ENCODE assay signal across 25 mouse cellular contexts in the genomic region with DNA sequence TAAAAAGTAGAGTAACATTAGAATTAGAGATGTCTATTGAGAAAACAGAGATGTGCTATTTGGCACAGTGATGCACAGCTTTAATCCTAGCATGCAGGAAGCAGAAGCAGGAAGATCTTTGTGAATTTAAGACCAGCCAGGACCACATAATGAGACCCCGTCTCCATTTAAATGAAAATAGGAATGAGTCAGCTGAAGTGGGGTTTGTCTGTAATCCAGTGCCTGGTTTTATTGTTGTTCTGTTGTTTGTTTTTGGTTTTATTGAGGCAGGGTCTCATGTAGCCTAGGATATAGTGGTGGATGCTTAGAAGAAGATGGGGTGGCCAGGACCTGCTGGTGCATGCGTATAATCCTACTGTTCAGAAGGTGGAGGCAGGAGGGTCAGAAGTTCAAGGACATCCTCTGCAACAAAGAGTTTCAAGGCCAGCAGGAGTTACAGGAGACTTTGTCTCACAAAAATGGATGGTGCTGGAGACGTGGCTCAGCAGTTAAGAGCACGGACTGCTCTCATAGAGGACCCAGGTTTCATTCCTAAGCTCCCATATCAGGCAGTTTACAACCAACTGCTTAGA. TPM values are rescaled to one million over a fixed set of nuclear protein-coding genes. Genes with fewer than 3 reads are reported as not detected.
DNase-seq lines count a peak whose midpoint lies in the region; ATAC-seq lines count a peak whose summit lies in the region.
"Had no signal": no experiment of that assay in that cellular context is flagged by ENCODE, and none has a peak within 500 bp of the region (broad histone marks: within the 10 kb centered on the region; RNA-seq: fewer than 3 reads in every experiment).

No protein-coding gene starts in this region.

- no peaks in the 10 kb centered on the region for H3K4me1 ChIP-seq in forebrain, embryonic 10.5 days
- H3K4me1 ChIP-seq: embryonic facial prominence, embryonic 10.5 days; embryonic facial prominence, embryonic 12.5 days; forebrain, embryonic 12.5 days had no signal

- DNase-seq in adrenal gland, postnatal 14 days, result peak; percentile 7
- DNase-seq in adrenal gland, adult 2 months, result no peak
- DNase-seq in ES-CJ7 (ENCODE audit: low read depth, low spot score), result peak; percentile 79
- DNase-seq in R1 (ENCODE audit: low read depth, low spot score), result peak; percentile 95
- no peak for DNase-seq in heart, postnatal 36 days
- DNase-seq in forebrain, embryonic 10.5 days (ENCODE audit: extremely low spot score, low spot score), result no peak
- DNase-seq: adrenal gland, adult 8-10 months; adrenal gland, postnatal 25 days; B cell, adult 2 months; cerebellum, adult 11 months; cerebellum, adult 18-20 months; cerebellum, adult 8-10 months; cerebellum, adult 9-11 months; cerebellum, postnatal 14 days had no signal

- intact Hi-C loops in heart, postnatal 36 days (cut with DNase I), result no loop called here

- H3K9me3 ChIP-seq in forebrain, embryonic 10.5 days, result no peaks in the 10 kb centered on the region
- H3K9me3 ChIP-seq: embryonic facial prominence, embryonic 10.5 days; embryonic facial prominence, embryonic 12.5 days; forebrain, embryonic 12.5 days; G1E had no signal

- 88% methylated on average over 4 of the region's 4 CpGs for WGBS in forebrain, embryonic 10.5 days

- no peak for ATAC-seq in inflammation-experienced regulatory T-cells, adult 6 months
- ATAC-seq: activated CD4-positive, CD25-positive, alpha-beta regulatory T cell, adult 4 months; CD4-positive, CD25-positive, alpha-beta regulatory T cell, adult 4 months; forebrain, embryonic 14.5 days; forebrain, embryonic 16.5 days; Patski had no signal

- no peaks in the 10 kb centered on the region for H3K27me3 ChIP-seq in forebrain, embryonic 10.5 days (ENCODE audit: poor library complexity, severe bottlenecking)
- H3K27me3 ChIP-seq: CH12.LX; embryonic facial prominence, embryonic 12.5 days; forebrain, embryonic 12.5 days; Patski had no signal

- H3K36me3 ChIP-seq in forebrain, embryonic 10.5 days (replicated peaks), result peaks cover 96% of the 10 kb centered on the region

- H3K4me3 ChIP-seq in forebrain, embryonic 10.5 days, result no peak overlapping the region
- H3K4me3 ChIP-seq: embryonic facial prominence, embryonic 10.5 days; embryonic facial prominence, embryonic 12.5 days; forebrain, embryonic 12.5 days had no signal

- H3K27ac ChIP-seq in forebrain, embryonic 10.5 days, result no peak overlapping the region
- H3K27ac ChIP-seq: embryonic facial prominence, embryonic 10.5 days; embryonic facial prominence, embryonic 12.5 days; forebrain, embryonic 12.5 days had no signal

RNA-seq across cellular contexts. Expression of a gene that starts 11.3 kb away (rescaled TPM):
- total RNA-seq in adrenal gland, postnatal 14 days (2021), result 52.9 and 59.6 TPM in 2 replicates
- 10 to 100 TPM; 66.7 to 75.3 TPM for total RNA-seq in adrenal gland, adult 2 months (2021)
- polyA plus RNA-seq in adrenal gland, adult 2 months (2012; rRNA removed), result 110 and 126 TPM in 2 replicates
- total RNA-seq in heart, postnatal 36 days (2021), result 10 to 100 TPM; 15.6 to 16.3 TPM
- 69.0 and 70.2 TPM in 2 replicates for polyA plus RNA-seq in forebrain, embryonic 10.5 days (2016; fragmentation: Nextera tagmentation; extraction: Ambion mirVana)
- polyA plus RNA-seq in inflammation-experienced regulatory T-cells, adult 6 months (2017; shearing (Covaris generic)), result 100 to 1,000 TPM in 1 of 3 experiments, 10 to 100 TPM in 2; 97.8 to 140 (median 99.4) TPM

RNA-seq across cellular contexts. Expression of a gene that starts 11.4 kb away (rescaled TPM):
- 2.7 and 3.9 TPM in 2 replicates for total RNA-seq in adrenal gland, postnatal 14 days (2021)
- total RNA-seq in adrenal gland, adult 2 months (2021), result 1 to 10 TPM; 3.6 to 4.6 TPM
- polyA plus RNA-seq in adrenal gland, adult 2 months (2012; rRNA removed), result 2.6 and 2.9 TPM in 2 replicates
- 1 to 10 TPM; 1.5 to 1.8 TPM for total RNA-seq in heart, postnatal 36 days (2021)
- 6.3 and 6.7 TPM in 2 replicates for polyA plus RNA-seq in forebrain, embryonic 10.5 days (2016; fragmentation: Nextera tagmentation; extraction: Ambion mirVana)
- 10 to 100 TPM in 1 of 3 experiments, 1 to 10 TPM in 2; 5.7 to 10.3 (median 6.7) TPM for polyA plus RNA-seq in inflammation-experienced regulatory T-cells, adult 6 months (2017; shearing (Covaris generic))

RNA-seq across cellular contexts. Expression of a gene that starts 24.9 kb away (rescaled TPM):
- total RNA-seq in adrenal gland, postnatal 14 days (2021), result 0.83 and 1.0 TPM in 2 replicates
- total RNA-seq in adrenal gland, adult 2 months (2021), result 1 to 10 TPM in 1 of 2 experiments, under 1 TPM in 1; 0.89 to 1.2 TPM
- polyA plus RNA-seq in adrenal gland, adult 2 months (2012; rRNA removed), result 0.66 TPM in 2 replicates
- total RNA-seq in heart, postnatal 36 days (2021), result under 1 TPM; 0.14 to 0.53 TPM
- polyA plus RNA-seq in forebrain, embryonic 10.5 days (2016; fragmentation: Nextera tagmentation; extraction: Ambion mirVana), result 0.84 and 0.99 TPM in 2 replicates
- not detected for polyA plus RNA-seq in inflammation-experienced regulatory T-cells, adult 6 months (2017; shearing (Covaris generic))

RNA-seq across cellular contexts. Expression of a gene that starts 34.6 kb away (rescaled TPM):
- 46.9 and 57.0 TPM in 2 replicates for total RNA-seq in adrenal gland, postnatal 14 days (2021)
- 10 to 100 TPM; 57.7 to 66.4 TPM for total RNA-seq in adrenal gland, adult 2 months (2021)
- 55.1 and 65.8 TPM in 2 replicates for polyA plus RNA-seq in adrenal gland, adult 2 months (2012; rRNA removed)
- 10 to 100 TPM; 12.1 to 12.4 TPM for total RNA-seq in heart, postnatal 36 days (2021)
- 15.1 and 15.9 TPM in 2 replicates for polyA plus RNA-seq in forebrain, embryonic 10.5 days (2016; fragmentation: Nextera tagmentation; extraction: Ambion mirVana)
- polyA plus RNA-seq in inflammation-experienced regulatory T-cells, adult 6 months (2017; shearing (Covaris generic)), result 10 to 100 TPM; 17.4 to 22.3 (median 18.0) TPM

RNA-seq across cellular contexts. Expression of a gene that starts 39.8 kb away (rescaled TPM):
- 38.5 and 47.5 TPM in 2 replicates for total RNA-seq in adrenal gland, postnatal 14 days (2021)
- 10 to 100 TPM; 35.7 to 50.1 TPM for total RNA-seq in adrenal gland, adult 2 months (2021)
- polyA plus RNA-seq in adrenal gland, adult 2 months (2012; rRNA removed), result 38.7 and 45.6 TPM in 2 replicates
- total RNA-seq in heart, postnatal 36 days (2021), result 10 to 100 TPM; 26.7 to 29.0 TPM
- polyA plus RNA-seq in forebrain, embryonic 10.5 days (2016; fragmentation: Nextera tagmentation; extraction: Ambion mirVana), result 43.0 and 44.9 TPM in 2 replicates
- polyA plus RNA-seq in inflammation-experienced regulatory T-cells, adult 6 months (2017; shearing (Covaris generic)), result 10 to 100 TPM; 25.0 to 31.5 (median 26.9) TPM

Comparison
In these comparisons a context has a peak if more than half of its experiments do, and no peak if none do; other contexts are left out.
1. DNase-seq: peak in adrenal gland, postnatal 14 days (single experiment), ES-CJ7 (single experiment) and R1 (single experiment); none in adrenal gland, adult 2 months (single experiment), heart, postnatal 36 days (0 of 2) and forebrain, embryonic 10.5 days (single experiment).